ENCODE assay signal across 8 mouse cellular contexts in the genomic region with DNA sequence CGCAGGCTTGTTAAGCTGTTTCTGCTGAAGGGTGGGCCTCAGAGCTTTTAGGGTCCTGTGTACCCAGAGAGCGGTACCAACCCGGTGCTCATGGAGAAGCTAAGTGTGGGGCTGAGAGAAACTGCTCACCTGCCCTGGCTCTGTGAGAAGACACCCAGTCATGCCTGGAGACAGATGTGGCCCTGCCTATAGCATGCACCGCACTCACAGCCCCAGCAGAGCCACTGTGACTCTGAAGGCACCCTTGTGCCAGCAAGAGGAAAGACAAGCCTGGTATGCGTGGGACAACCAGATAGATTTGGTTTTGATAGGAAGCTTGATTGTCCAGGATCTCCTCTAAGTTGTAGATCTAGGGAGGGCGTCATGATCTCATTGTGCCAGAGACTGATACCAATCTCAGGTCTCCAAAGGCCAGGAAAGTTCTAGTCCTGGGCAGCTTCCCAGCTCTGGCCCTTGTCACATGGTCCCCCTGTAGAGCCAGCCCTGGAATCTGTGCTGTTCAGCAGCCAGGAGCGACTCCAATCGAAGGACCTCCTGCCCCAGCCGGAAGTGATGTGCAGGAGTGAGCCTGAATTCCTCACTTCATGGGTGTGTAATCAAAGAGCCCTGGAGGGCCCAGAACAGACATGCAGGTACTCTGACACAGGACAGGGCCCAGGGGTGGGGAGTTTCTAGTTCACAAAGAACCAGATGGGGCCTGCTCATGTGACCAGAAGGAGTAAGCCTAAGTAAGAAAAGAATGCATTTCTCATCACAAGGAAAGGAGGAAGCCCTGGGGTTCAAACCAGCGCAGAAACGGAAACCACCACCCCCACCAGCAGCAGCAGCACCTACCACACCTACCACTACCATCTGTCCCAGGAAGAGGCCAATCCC.
A peak's percentile ranks its signal among the peaks of the same experiment; 100 is the strongest.
DNase-seq lines count a peak whose midpoint lies in the region; ATAC-seq lines count a peak whose summit lies in the region.

No protein-coding gene starts in this region.

- WGBS in kidney, embryonic 15.5 days = 70% methylated on average over 11 of the region's 11 CpGs
- 86% methylated on average over 11 of the region's 11 CpGs for whole genome bisulfite sequencing in midbrain, embryonic 13.5 days

- ATAC-seq in granulocyte monocyte progenitor cell, adult 5-6 weeks (replicated peaks; ENCODE audit: poor library complexity, severe bottlenecking) = peak; percentile 61
- 0 out of 2 replicates have a peak, but pooled peaks have one; percentile 60 for ATAC-seq in kidney, embryonic 15.5 days (replicated peaks; ENCODE audit: low FRiP score)
- ATAC-seq in midbrain, embryonic 13.5 days = no peak

- H3K27me3 ChIP-seq in kidney, embryonic 15.5 days = no peaks in the 10 kb centered on the region
- H3K27me3 ChIP-seq in midbrain, embryonic 13.5 days = no peaks in the 10 kb centered on the region

- H3K9me3 ChIP-seq in kidney, embryonic 15.5 days (replicated peaks) = no peaks in the 10 kb centered on the region
- peaks cover 3% of the 10 kb centered on the region; the same call in 1 of the 2 replicates for H3K9me3 ChIP-seq in midbrain, embryonic 13.5 days

- H3K4me2 ChIP-seq in kidney, embryonic 15.5 days = no peak overlapping the region
- H3K4me2 ChIP-seq in midbrain, embryonic 13.5 days (replicated peaks) = no peak overlapping the region

- H3K9ac ChIP-seq in kidney, embryonic 15.5 days = no peak overlapping the region
- no peak overlapping the region for H3K9ac ChIP-seq in midbrain, embryonic 13.5 days (replicated peaks)

- intact Hi-C loops in gastrocnemius, postnatal 14 days (cut with DNase I; ENCODE audit: low total_unique reads) = no loop called here

- H3K36me3 ChIP-seq in kidney, embryonic 15.5 days = no peaks in the 10 kb centered on the region
- no peaks in the 10 kb centered on the region for H3K36me3 ChIP-seq in midbrain, embryonic 13.5 days

- peak overlapping the region; percentile 68 for H3K27ac ChIP-seq in kidney, embryonic 15.5 days
- H3K27ac ChIP-seq in midbrain, embryonic 13.5 days = no peak overlapping the region

- DNase-seq in gastrocnemius, postnatal 10 days = peak; percentile 12
- DNase-seq in gastrocnemius, postnatal 14 days = no peak
- DNase-seq in natural killer cell, adult 2 months (ENCODE audit: low spot score in 2 of 2) = peak; percentile 1 to 14
- no peak for DNase-seq in cerebellum, postnatal 10 days
- DNase-seq in Muller cell, postnatal 12 days (ENCODE audit: inconsistent ontology term) = no peak

- no peak overlapping the region for H3K4me3 ChIP-seq in kidney, embryonic 15.5 days (replicated peaks)
- H3K4me3 ChIP-seq in midbrain, embryonic 13.5 days (replicated peaks) = no peak overlapping the region

- H3K4me1 ChIP-seq in kidney, embryonic 15.5 days = peaks cover 17% of the 10 kb centered on the region
- no peaks in the 10 kb centered on the region for H3K4me1 ChIP-seq in midbrain, embryonic 13.5 days (replicated peaks)

Comparison
In these comparisons a context has a peak if more than half of its experiments do, and no peak if none do; other contexts are left out.
1. DNase-seq: peak in gastrocnemius, postnatal 10 days (single experiment) and natural killer cell, adult 2 months (2 of 2); none in gastrocnemius, postnatal 14 days (single experiment), cerebellum, postnatal 10 days (0 of 2) and Muller cell, postnatal 12 days (single experiment).